Mouse (Mus musculus) midbrain, embryonic 13.5 days (tissue): ENCODE data around the gene Nexn. TPM values are rescaled to one million over a fixed set of nuclear protein-coding genes. Genes with fewer than 3 reads are reported as not detected.
A peak's percentile ranks its signal among the peaks of the same experiment; 100 is the strongest.
"Not testable (repeated sequence)": the region's sequence is repeated elsewhere in the genome, so short reads cannot be mapped to it uniquely, and the experiment has no call there.

ENCODE experiments used
- ATAC-seq: fragments of 200-750 bp; cut with Nextera tagmentation; 2 replicates; pipeline ENCODE4 v1.8.0; 2017; ENCODE audit warnings: mild to moderate bottlenecking, moderate TSS enrichment, moderate library complexity
- H3K27ac ChIP-seq: fragments of 300-500 bp; sonication (generic); 2 replicates; pipeline ENCODE4 v1.5.1; 2015; ENCODE audit warnings: inconsistent platforms, mild to moderate bottlenecking, moderate library complexity
- H3K27me3 ChIP-seq: fragments of 300-500 bp; sonication (generic); 2 replicates; pipeline ENCODE4 v1.6.1; 2015; ENCODE audit warnings: mild to moderate bottlenecking, inconsistent platforms
- H3K36me3 ChIP-seq: fragments of 300-500 bp; sonication (generic); 2 replicates; pipeline ENCODE4 v1.6.1; 2015; ENCODE audit warnings: mild to moderate bottlenecking, inconsistent platforms
- H3K4me1 ChIP-seq: fragments of 300-500 bp; sonication (generic); replicated peaks from 2 replicates; pipeline ENCODE4 v1.6.1; 2015; ENCODE audit warnings: inconsistent platforms
- H3K4me2 ChIP-seq: fragments of 300-500 bp; sonication (generic); replicated peaks from 2 replicates; pipeline ENCODE4 v1.6.1; 2015; ENCODE audit warnings: moderate library complexity, mild to moderate bottlenecking, inconsistent platforms
- H3K4me3 ChIP-seq: fragments of 300-500 bp; sonication (generic); replicated peaks from 2 replicates; pipeline ENCODE4 v1.5.1; 2015; ENCODE audit warnings: mild to moderate bottlenecking, inconsistent platforms
- H3K9ac ChIP-seq: fragments of 300-500 bp; sonication (generic); replicated peaks from 2 replicates; pipeline ENCODE4 v1.6.1; 2015; ENCODE audit warnings: mild to moderate bottlenecking, inconsistent platforms
- H3K9me3 ChIP-seq: fragments of 300-500 bp; sonication (generic); 2 replicates; pipeline ENCODE4 v1.6.1; 2016; ENCODE audit warnings: mild to moderate bottlenecking, inconsistent platforms
- WGBS: fragments of 180-500 bp; shearing (Covaris S2); methylation state at CpG from one replicate; pipeline ENCODE4 v1.1.7; 2015; 5-methylcytosine and 5-hydroxymethylcytosine counted together
- polyA plus RNA-seq: library from polyadenylated mRNA; unstranded; fragments of >200 nt; fragmentation: Nextera tagmentation; extraction: Ambion mirVana; gene quantifications from 2 replicates; pipeline ENCODE4 v1.2.1, GENCODE M21; 2015

The Nexn gene
- polyA plus RNA-seq, 1 experiment from 2014 or later: 2.8 TPM

DNA sequence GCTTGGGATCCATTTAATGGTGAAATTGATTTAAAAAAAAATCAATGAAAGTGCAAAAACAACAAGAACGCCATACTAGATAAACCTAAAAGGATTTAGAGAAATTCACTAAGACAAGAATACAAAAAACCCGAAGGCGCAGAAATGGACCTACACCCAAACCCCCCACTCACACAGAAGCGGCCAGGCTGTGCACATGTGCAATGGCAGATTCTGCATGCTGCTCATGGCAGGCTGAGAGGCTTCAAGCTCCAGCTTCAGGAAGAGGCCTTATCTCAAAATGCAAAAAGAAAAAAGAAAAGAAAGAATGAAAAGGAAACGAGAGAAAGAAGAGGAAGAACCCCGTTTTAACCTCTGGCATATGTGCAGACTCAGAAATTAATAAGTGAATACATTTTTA lies 62.7 kb downstream of the Nexn start:
- Histone ChIP-seq H3K4me3 (no peak overlapping the region), H3K9ac (no peak overlapping the region), H3K4me1 (peaks cover 6% of the 10 kb centered on the region), H3K9me3 (no peaks in the 10 kb centered on the region), H3K27ac (no peak overlapping the region), H3K36me3 (no peaks in the 10 kb centered on the region), H3K4me2 (no peak overlapping the region), H3K27me3 (no peaks in the 10 kb centered on the region)
- 87% methylated on average over 6 of the region's 6 CpGs for WGBS
- no peak for ATAC-seq

GRCm38 (mm10) chr3:152202942-152203341 lies 63.2 kb downstream of the Nexn start:
- no peak overlapping the region for H3K9ac ChIP-seq
- no peak for ATAC-seq
- H3K4me1 ChIP-seq: 0 out of 2 replicates have a peak, but pooled peaks cover 3% of the 10 kb centered on the region
- no peak overlapping the region for H3K4me2 ChIP-seq
- no peak overlapping the region for H3K4me3 ChIP-seq
- H3K36me3 ChIP-seq: no peaks in the 10 kb centered on the region
- no peak overlapping the region for H3K27ac ChIP-seq
- H3K9me3 ChIP-seq: no peaks in the 10 kb centered on the region
- no peaks in the 10 kb centered on the region for H3K27me3 ChIP-seq

DNA sequence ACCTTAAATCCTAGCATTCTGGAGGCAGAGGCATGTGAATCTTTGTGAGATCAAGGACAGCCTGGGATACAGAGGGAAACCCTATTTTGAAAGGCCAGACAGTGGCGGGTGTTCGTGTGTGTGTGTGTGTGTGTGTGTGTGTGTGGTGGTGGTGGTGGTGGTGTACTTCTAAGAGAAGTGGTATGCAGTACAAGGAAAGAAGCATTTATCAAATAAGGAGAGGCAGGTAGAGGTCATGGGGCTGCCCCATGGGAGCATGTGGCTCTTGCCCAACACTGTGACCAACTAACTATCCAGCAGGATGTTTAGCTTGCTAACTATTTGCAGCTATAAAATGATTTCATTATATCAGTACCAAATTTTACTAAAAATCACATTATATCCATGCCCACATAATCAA lies 64.5 kb downstream of the Nexn start:
- Histone ChIP-seq H3K27ac (no peak overlapping the region), H3K9me3 (no peaks in the 10 kb centered on the region), H3K36me3 (no peaks in the 10 kb centered on the region), H3K27me3 (no peaks in the 10 kb centered on the region), H3K9ac (no peak overlapping the region), H3K4me1 (no peaks in the 10 kb centered on the region), H3K4me3 (no peak overlapping the region), H3K4me2 (no peak overlapping the region)
- WGBS: 77% methylated on average over 2 of the region's 2 CpGs
- ATAC-seq: no peak

DNA sequence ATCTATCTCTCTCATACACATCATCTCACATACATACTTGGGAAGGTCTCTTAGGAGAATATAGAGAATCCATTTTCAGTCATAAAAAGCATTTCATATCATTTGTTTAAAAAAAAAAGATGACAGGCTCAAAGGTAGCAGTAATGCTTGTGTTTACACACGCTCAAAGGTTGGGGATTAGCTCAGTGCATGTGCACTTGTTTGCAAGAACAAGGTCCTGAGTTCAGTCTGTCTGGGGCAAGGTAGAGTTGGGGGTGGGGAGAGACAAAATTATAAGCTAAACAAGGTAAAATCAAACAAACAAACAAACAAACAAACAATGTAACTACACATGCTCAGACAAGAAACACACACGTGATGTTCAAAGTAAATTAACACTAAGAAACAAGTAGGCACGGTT lies 65.0 kb downstream of the Nexn start:
- H3K9ac ChIP-seq: no peak overlapping the region
- H3K4me3 ChIP-seq: no peak overlapping the region
- no peak overlapping the region for H3K27ac ChIP-seq
- no peak for ATAC-seq
- H3K4me2 ChIP-seq: no peak overlapping the region
- no peaks in the 10 kb centered on the region for H3K4me1 ChIP-seq
- H3K36me3 ChIP-seq: no peaks in the 10 kb centered on the region
- no peaks in the 10 kb centered on the region for H3K27me3 ChIP-seq
- 91% methylated on average over 3 of the region's 3 CpGs for WGBS
- H3K9me3 ChIP-seq: no peaks in the 10 kb centered on the region

DNA sequence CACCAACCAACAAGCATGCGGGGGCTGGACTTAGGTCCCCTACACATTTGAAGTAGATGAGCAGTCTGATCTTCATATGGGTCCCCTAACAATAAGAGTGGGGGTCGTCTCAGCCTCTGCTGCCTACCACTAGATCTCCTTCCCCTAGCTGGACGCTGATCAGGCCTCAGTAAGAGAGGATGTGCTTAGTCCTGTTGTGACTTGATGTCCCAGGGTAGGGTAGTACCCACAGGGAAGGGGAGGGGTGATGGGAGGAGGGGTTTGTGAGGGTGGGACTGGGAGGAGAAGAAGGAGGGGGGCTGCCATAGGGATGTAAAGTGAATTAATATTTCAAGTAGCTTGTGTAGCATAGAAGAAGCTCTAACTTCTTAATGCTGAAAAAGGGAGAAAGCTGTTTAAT lies 67.0 kb downstream of the Nexn start:
- Histone ChIP-seq H3K36me3 (no peaks in the 10 kb centered on the region), H3K4me1 (no peaks in the 10 kb centered on the region), H3K9ac (no peak overlapping the region), H3K9me3 (no peaks in the 10 kb centered on the region), H3K4me3 (no peak overlapping the region), H3K4me2 (no peak overlapping the region), H3K27me3 (0 out of 2 replicates have a peak, but pooled peaks cover 2% of the 10 kb centered on the region), H3K27ac (no peak overlapping the region)
- ATAC-seq: no peak
- 71% methylated on average over 3 of the region's 3 CpGs for WGBS

- not testable (repeated sequence) for H3K27ac ChIP-seq, H3K9me3 ChIP-seq, H3K36me3 ChIP-seq, H3K27me3 ChIP-seq, H3K9ac ChIP-seq, H3K4me2 ChIP-seq, H3K4me3 ChIP-seq, H3K4me1 ChIP-seq, ATAC-seq
- 33% methylated on average over 2 of the region's 2 CpGs for WGBS
Measured at GRCm38 (mm10) chr3:152197246-152197645, 68.9 kb downstream of the Nexn start.

- no peaks in the 10 kb centered on the region for H3K36me3 ChIP-seq
- H3K27me3 ChIP-seq: 0 out of 2 replicates have a peak, but pooled peaks cover 2% of the 10 kb centered on the region
- H3K9ac ChIP-seq: peak overlapping the region; percentile 59
- 1% methylated on average over 17 of the region's 17 CpGs for WGBS
- peaks cover 16% of the 10 kb centered on the region for H3K4me1 ChIP-seq
- peak overlapping the region; percentile 50 for H3K4me2 ChIP-seq
- H3K9me3 ChIP-seq: no peaks in the 10 kb centered on the region
- ATAC-seq: peak; percentile 99
- peak overlapping the region; percentile 40 for H3K4me3 ChIP-seq
- H3K27ac ChIP-seq: peak overlapping the region; percentile 76
Measured at GRCm38 (mm10) chr3:152193635-152194097, 72.5 kb downstream of the Nexn start.

DNA sequence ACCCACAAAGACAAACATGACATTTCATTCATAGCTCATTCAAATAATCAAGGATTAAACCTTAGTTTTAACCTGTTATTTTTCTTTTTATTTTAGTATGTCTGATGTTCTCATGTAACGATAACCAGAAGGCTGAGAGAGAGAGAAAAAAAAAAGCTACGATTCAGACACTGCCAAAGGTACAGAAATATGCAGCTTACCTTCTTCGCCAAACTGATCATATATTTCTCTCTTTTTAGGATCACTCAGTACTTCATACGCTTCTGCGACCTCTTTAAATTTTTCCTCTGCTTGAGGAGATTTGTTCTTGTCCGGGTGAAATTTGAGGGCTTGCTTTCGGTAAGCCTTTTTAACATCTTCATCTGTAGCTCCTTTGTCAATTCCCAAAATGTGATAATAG lies 73.0 kb downstream of the Nexn start:
- Histone ChIP-seq H3K9me3 (no peaks in the 10 kb centered on the region), H3K4me1 (peaks cover 16% of the 10 kb centered on the region), H3K9ac (peak overlapping the region; percentile 59), H3K36me3 (no peaks in the 10 kb centered on the region), H3K27ac (peak overlapping the region; percentile 76), H3K27me3 (0 out of 2 replicates have a peak, but pooled peaks cover 2% of the 10 kb centered on the region), H3K4me3 (peak overlapping the region; percentile 40), H3K4me2 (peak overlapping the region; percentile 50)
- no peak for ATAC-seq
- WGBS: 7% methylated on average over 7 of the region's 7 CpGs

DNA sequence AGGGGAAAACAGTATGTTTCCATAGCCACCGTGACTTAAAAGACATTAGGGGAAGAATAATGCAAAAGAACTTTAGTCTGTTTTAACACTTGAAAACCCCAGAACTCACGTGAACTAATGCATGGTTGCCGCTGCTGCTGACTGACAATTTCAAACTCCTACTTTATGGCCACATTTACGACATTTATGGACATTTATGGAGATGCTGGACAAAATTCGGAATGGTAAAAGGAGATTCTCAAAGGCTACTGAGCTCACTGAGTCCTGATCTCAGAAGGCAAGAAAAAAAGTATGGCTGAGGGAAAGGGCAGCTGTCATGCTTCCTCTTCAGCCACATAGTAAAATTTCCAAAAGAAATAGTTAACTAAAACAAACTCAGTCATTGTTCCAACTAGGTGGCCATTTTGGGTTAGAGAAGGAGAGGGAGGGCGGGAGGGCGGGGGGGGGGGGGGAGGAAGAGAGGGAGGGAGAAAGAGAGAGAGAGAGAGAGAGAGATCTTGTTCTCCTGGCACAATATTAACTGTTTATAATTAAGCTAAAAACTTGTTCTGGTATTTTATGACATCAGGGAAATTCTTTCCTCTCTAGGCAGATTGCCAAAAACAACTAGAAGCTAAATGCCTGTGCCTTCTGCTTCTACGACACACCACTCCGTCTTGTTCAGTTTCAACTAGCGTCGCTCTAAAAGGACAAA lies 73.8 kb downstream of the Nexn start:
- Histone ChIP-seq H3K27me3 (0 out of 2 replicates have a peak, but pooled peaks cover 2% of the 10 kb centered on the region), H3K4me3 (peak overlapping the region; percentile 33), H3K4me2 (peak overlapping the region; percentile 54), H3K36me3 (no peaks in the 10 kb centered on the region), H3K4me1 (peaks cover 16% of the 10 kb centered on the region), H3K27ac (no peak overlapping the region), H3K9ac (peak overlapping the region; percentile 49), H3K9me3 (no peaks in the 10 kb centered on the region)
- 55% methylated on average over 10 of the region's 11 CpGs for whole genome bisulfite sequencing
- no peak for ATAC-seq

DNA sequence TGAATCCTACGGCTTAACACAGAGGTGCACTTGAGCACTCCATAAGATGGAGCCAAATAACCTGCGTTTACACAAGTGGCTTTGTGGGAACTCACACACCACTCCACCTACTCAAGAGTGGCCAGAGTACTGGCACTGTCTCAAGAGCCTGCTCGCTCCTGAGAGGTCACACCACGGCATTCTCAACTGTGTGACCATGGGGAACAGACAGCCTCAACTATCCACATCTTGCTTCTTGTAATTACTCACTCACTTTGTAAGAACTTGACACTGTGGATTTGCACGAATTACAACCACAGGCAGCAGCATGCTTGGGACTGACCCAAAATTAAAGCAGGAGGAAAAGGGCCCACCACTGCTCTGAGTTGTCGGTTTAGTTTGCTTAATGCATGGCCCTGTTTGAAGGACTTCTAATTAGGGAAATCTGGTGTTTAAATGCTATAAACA lies 74.3 kb downstream of the Nexn start:
- no peak for ATAC-seq

DNA sequence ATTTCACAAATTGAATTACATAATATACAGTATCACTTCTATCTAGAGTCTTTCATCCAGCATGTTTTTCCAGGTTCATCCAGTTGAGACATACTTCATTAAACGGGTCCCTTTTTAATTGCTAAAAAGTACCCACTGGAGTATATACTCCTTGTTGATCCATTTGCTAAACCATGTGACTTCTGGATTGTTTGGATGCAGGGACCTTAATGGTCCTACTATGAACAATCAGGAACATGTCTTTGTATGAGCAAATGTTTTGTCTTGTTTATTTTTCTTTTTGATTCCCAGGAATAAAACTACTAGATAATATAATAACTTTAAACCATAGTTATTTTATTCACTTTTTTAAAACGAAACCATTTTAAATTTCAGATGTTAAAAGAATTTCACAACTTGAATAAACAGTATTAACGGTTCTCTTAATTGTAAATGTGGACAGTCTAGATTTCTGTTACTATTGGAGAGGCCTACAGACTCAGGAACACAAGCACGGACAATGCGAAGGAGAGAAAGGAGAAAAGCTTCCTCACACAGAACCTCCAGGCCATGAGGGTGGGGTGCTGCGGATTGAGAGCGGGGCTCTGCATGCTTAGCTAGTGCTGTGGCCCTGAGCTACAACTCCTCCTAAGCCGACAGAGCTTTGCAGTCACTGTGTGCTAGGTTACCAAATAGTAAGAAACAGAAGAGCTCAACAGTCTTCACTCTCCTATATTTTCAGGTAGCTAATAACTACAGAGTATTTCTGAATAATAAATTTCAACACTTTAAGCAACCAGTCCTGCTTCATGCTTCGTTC lies 75.3 kb downstream of the Nexn start:
- Histone ChIP-seq H3K27me3 (0 out of 2 replicates have a peak, but pooled peaks cover 2% of the 10 kb centered on the region), H3K9me3 (no peaks in the 10 kb centered on the region), H3K9ac (0 out of 2 replicates have a peak overlapping the region, but pooled peaks have one; percentile 20), H3K4me1 (peaks cover 16% of the 10 kb centered on the region), H3K27ac (no peak overlapping the region), H3K4me3 (peak overlapping the region; percentile 9; the same call in 1 of the 2 replicates), H3K4me2 (peak overlapping the region; percentile 29), H3K36me3 (0 out of 2 replicates have a peak, but pooled peaks cover 4% of the 10 kb centered on the region)
- ATAC-seq: no peak
- WGBS: 78% methylated on average over 9 of the region's 9 CpGs

More for the DNA sequence above, 74.3 kb downstream of the Nexn start:
- Histone ChIP-seq H3K9me3 (no peaks in the 10 kb centered on the region), H3K4me1 (peaks cover 16% of the 10 kb centered on the region), H3K27me3 (0 out of 2 replicates have a peak, but pooled peaks cover 2% of the 10 kb centered on the region), H3K27ac (peak overlapping the region; percentile 19; the same call in 1 of the 2 replicates), H3K9ac (peak overlapping the region; percentile 49), H3K4me3 (peak overlapping the region; percentile 33), H3K4me2 (peak overlapping the region; percentile 54), H3K36me3 (no peaks in the 10 kb centered on the region)
- WGBS: 54% methylated on average over 6 of the region's 6 CpGs

DNA sequence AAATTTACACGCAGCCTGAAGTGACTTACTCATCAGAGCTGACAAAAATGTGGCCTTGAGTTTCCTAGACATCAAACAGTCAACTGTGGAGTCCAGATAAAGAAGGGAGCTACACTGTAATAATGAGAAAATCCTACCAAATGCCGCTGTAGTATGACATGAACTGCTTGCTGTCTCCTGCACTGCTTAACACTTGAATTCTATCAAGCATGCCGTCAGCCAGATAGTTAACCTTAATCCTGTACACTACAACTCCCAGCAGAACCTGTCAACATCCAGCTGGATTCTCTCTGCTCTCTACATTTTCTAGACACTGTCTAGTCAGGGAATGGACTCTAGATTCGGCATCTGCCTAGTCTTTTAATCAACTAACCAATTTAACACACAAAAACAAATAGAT lies 76.8 kb downstream of the Nexn start:
- Histone ChIP-seq H3K9ac (no peak overlapping the region), H3K27me3 (no peaks in the 10 kb centered on the region), H3K4me2 (no peak overlapping the region), H3K36me3 (peaks cover 12% of the 10 kb centered on the region; the same call in 1 of the 2 replicates), H3K4me1 (peaks cover 16% of the 10 kb centered on the region), H3K27ac (no peak overlapping the region), H3K4me3 (no peak overlapping the region), H3K9me3 (no peaks in the 10 kb centered on the region)
- no peak for ATAC-seq
- WGBS: 70% methylated on average over 4 of the region's 4 CpGs
